Mouse (Mus musculus) kidney, postnatal 10 days (tissue): ENCODE measurements around the gene Snapc3.

Experiments used
- DNase-seq: peaks from one replicate; pipeline ENCODE4 v3.0.0; 2021; ENCODE audit warnings: mixed read lengths

The Snapc3 gene

GRCm38 (mm10) chr4:83417160-83417819 is at the start of gene Snapc3:
Gene Snapc3, plus strand, starts transcription at chr4:83417724.
- DNase-seq, result peak; percentile 98

DNA sequence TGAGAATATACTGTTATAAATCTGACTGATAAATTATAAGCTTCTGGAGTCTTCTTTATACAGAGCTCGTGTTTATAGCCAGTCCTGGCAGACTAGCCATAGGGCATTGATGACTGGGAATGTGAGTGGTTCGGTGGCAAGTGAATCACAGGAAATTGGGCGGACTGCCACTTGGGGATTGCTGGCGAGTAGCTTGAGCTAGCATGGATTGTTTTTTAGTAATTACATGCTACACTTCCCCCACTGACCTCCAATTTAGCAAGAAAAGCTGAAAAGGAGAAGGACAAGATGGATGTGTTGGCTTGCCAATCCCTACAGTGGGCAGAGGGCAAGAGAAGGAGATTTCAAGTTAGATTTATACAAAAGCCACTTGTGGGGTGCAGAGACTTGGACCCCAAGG is 44.1 kb upstream of the Snapc3 start:
- DNase-seq, result no peak

- DNase-seq, result no peak
Measured at GRCm38 (mm10) chr4:83375650-83376049, 41.9 kb upstream of the Snapc3 start.

DNA sequence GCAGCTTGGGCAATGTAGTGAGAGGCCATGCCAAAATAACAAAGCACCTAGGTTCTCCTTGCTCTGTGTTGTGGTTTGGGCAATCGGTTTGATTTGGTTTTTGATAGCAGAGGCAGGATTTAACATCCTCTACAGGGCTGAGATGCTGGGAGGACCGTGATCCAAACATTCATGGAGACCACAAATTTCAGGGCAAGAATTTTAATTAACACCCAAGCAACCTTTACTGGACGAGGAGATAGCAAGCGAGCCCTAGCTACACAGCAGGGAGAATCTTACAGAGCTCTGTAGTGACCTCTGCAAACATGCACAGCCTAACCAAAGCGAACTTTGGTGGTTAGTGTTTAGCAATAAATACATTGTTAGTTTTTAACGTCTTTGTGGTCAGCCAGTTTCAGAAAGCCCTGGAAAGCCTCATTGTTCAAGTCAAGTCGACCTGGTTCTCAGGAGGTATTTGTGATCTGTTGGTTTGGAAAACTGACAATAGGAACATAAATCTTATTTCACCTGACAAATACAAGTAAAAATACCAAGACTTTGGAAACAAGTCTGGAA is 41.0 kb upstream of the Snapc3 start:
- no peak for DNase-seq

- no peak for DNase-seq
Measured at GRCm38 (mm10) chr4:83379036-83379435, 38.5 kb upstream of the Snapc3 start.

DNA sequence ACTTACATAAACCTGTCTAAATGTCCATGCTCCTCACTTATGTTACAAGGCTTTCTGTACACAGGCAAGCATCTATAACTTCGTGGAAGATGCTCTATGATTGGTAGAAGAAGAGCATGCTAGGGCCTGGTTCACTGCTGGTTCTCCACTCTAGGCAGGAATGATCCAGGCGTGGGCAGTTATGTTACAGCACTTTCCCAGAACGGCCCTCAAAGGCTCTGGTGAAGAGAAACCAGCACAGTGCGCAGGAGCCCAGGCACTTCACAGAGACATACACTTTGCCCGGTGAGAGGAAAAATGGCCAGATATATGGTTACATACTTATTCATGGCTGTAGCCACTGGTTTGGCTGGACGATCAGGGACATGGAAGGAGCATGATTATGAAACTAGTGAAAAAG is 37.8 kb upstream of the Snapc3 start:
- DNase-seq, result no peak

- DNase-seq, result no peak
Measured at GRCm38 (mm10) chr4:83380266-83380665, 37.3 kb upstream of the Snapc3 start.

DNA sequence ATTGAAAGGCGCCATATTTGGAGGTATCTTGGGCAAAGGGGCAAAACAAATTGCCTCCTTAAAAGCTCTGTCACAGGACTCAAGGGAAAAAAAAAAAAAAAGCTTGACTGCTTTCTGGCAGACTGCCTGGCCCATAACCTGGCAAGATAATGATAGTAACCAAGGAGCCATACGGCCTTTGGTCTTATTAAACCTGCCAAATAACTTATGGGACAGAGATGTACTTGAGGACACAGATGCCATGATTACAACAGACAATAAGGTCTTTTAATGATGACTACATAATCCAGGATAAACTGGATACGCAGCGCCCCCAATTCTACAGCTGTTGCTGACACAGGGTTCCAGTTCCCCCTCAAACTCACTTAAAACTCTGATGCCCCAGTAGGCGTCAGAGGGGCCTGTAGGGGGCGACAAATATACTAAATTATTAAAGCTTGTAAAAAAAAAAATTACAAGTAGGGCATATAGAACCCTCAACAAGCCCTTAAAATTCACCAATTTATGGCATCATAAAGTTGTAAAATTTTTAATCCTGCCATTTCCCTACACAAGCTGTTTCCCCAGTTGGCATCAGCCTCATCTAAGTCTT is 33.5 kb upstream of the Snapc3 start:
- peak; percentile 47 for DNase-seq

DNA sequence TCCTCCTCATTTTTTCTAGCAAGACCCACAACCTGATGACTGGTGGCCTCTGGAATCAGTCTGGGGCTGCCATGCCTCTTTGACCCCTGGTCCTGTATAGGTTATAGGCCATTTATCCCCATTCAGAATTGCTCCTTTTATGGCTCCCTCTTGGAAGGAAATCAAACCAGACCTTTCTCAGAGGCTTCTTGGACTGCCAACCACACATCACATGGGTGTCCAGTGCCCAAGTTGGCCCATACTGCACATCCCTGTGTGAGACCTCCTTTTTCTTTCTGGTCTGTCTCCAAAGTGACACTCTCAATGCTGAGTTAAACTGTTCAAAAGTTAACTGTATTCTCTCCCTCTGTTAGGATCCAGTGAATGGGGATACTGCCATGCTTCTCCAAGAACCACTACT is 32.4 kb upstream of the Snapc3 start:
- no peak for DNase-seq

GRCm38 (mm10) chr4:83390551-83390950 is 27.0 kb upstream of the Snapc3 start:
- DNase-seq, result no peak

GRCm38 (mm10) chr4:83391956-83392355 is 25.6 kb upstream of the Snapc3 start:
- DNase-seq, result no peak

DNA sequence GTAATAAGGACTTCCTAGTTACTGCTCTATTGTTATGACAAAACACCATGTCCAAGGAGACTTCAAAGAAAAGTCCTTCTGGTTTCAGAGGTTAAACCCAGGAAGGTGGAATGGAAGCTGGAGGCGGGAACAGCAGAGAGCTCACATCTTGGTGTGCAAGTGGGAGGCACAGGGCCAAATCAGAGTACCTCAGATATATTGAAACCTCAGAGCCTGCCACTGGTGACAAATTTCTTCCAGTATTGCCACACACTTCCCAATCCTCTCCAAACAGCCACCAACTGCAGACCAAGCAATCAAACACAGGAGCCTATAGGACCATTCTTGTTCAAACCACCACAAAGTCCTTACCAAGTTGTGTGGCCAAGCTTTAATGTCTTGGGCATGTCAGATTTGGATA is 23.8 kb upstream of the Snapc3 start:
- DNase-seq, result no peak

- DNase-seq, result peak; percentile 29
Measured at GRCm38 (mm10) chr4:83396346-83396745, 21.2 kb upstream of the Snapc3 start.

DNA sequence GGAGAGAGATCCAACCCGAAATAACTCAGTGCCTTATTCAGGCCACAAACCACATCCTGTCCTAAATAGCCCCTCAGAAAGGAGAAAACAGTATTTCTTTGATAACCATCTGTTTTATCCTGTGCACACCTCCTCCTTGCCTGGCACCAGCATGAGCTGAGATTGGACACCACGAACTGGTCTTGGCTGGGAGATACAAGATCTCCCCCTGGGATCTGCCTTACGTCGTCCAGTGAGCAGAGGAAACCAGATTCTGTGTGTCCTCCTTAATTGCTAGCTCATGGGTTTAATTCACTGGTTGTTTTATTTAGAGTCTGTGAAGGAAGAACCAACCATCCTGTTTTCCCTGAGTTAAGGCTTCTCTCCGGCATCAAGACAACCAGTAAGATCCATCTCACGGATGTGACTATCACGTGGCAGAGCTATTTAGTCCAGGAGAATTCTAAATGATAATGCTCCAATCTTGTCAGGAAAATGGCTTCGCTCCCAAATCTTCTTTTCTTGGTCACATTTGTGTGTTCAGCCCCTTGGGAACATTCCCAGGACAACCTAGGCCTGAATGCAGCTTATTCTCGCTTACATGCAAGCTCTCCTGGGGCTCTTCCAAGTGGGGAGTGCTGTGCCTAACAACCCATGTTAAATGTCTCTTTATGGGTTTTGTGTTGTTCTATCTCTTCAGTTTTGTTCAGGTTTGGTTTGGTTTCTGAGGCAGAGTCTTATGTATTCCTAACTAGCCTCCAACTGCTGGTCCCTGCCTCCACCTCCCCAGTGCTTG is 20.3 kb upstream of the Snapc3 start:
- DNase-seq, result no peak

DNA sequence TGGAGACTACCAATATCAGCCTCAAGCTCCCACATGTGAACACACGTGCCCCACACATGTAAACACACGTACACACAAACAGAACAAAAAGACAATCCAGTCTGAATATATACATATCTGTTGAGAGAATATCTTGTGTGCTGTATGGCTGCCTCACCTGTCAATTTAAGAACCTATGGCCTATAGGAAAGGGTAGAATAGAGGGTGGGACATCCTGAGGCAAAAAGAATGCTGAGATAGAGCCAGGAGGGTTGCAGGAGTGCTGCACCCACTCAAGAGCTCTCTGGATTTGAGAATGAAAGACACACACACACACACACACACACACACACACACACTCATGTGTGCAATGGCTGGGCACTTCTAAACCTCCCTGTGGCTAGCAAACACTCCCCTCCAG is 19.0 kb upstream of the Snapc3 start:
- no peak for DNase-seq

DNA sequence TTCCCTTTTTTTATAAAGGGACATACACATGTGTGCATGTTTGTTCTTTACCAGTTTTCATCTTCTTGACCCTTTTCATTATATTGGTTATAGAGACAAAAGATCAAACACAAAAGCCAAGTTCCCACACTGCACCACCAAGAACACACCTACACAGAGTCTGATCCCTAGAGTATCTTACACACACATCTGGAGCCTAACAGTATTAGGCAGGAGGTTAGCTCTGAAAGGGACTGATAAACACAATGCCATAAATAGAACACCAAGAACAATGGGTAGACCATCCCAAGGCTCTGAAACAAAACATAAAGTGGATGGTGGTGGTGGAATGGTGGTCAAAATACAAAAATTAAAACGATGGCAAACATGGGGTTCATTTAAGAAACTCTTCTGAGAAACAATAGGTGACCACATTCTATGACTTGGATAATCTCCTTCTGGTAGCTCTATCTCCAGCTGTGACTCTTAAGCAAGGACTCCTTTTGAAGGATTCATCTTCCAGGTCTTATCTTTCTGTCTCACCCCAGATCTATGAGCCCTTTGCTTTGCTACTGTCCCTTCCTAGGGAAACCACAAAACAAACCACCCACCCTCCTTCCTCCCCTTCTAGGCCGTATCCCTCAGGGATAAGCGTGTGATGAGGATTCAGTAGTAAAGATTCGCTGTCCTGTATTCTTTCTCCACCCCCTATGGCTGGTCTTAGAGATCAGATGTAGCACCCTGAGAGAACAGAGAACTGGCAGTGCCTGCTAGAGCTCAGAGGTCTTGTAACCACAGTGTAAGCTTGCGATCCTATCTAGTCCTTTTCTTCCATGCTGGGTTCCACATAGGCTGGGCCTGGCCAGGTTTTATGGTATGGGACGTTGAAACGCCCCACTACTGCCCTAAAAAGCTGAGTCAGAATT is 16.6 kb upstream of the Snapc3 start:
- no peak for DNase-seq

DNA sequence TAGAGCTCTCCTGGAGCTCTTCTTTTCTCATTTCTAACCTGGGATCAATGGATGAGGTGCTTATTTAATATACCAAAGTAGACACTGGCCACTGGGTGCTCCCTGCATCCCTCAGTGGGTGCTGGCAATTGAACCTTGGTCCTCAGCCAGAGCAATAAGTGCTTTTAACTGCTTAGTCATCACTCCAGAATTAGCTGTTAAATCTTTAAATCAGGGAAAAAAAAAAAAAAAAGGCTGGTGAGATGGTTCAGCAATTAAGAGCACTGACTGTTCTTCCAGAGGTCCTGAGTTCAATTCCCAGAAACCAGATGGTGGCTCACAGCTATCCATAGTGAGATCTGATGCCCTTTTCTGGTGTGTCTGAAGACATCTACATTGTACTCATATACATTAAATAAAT is 15.8 kb upstream of the Snapc3 start:
- no peak for DNase-seq

DNA sequence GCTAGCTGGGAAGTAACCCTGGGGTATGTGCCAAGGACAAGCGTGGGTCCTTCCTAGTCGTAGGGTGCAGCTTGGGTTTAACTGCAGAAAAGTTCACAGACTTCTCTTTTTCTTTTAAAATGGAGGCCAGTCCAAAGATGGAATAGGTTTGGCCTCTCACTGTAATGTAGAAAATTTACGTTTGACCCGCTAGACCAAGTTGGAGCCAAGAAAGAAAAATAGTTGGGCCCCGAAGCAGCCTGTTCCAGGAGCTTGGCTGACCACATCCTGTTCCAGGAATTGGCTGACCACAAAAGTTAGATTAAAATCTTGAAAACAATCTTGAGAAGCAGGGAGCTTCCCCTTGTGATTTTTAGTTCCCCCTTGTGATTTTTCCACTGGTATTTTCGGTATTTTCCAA is 9.8 kb upstream of the Snapc3 start:
- no peak for DNase-seq

- no peak for DNase-seq
Measured at GRCm38 (mm10) chr4:83409867-83410505, 7.5 kb upstream of the Snapc3 start.

GRCm38 (mm10) chr4:83412060-83412459 is 5.5 kb upstream of the Snapc3 start:
- DNase-seq, result no peak

GRCm38 (mm10) chr4:83414241-83414824 is 3.2 kb upstream of the Snapc3 start:
- DNase-seq, result no peak

- DNase-seq, result no peak
Measured at GRCm38 (mm10) chr4:83417820-83418186, 279 bp downstream of the Snapc3 start.
